Mouse (Mus musculus) thymus, postnatal 25 days (tissue): ENCODE data around the gene Src.
"Not testable (repeated sequence)": the region's sequence is repeated elsewhere in the genome, so short reads cannot be mapped to it uniquely, and the experiment has no call there.

Experiments used
- DNase-seq: peaks from one replicate; pipeline ENCODE4 v3.0.0; 2022

Gene Src

DNA sequence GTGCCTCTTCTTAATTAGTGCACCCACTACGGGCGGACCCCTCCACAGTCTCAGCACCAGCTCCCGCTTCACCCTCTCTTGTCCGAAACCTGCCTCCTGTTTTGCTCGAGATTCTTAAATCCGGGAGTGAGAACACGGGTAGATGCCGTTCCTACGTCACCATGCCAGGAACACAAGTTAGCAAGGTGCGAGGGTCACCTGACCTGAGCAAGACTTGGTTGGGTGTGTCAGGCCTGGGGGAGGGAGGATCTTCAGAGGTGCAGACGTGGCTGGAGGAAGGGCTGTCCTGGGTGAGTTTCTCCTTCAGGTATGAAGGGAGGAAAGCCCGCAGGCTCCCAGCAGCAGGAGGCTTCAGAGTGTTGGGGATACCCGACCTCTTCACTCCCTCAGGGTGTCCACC lies at the start of gene Src:
Gene Src (plus strand): TSS at position 239 of the 400 bp plus-strand sequence.
- DNase-seq: no peak

DNA sequence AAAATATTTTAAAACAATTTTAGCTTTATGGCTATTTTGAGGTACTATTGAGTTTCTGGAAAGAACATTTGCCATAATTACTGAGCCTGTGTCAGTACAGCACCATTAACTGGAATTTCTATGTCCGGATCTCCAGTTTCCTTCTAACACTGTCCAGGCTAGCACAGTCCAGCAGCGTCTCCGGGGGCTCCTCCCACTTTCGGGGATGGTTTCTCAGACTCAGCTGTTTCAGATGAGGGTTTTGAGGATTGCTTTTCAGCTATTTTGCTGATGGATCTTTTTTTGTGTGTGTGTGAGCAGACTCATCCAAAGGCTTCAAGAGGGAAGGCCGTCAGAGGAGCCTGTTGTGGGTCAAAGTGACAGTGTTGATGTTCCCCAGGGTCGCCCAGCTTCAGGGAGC lies 46.5 kb upstream of the Src start:
- no peak for DNase-seq

DNA sequence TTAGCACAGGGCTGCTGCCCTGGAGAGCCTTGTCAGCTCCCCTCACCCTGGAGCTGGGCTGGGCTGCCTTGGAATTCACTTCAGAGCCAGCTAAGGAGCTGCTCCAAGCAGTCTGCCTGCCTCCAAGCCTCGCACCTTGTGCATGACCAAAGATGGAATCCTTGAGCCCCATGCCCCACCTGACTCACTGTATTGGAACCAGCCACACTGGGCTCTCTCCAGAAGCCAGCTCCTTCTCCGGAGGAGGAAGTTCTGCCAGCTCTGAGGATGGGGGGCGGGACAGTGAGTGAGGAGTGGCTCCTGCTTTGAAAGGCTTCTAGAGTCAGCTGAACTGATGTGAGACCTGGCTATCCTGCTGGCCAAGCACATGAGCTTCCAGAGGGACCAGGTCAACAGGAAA lies 44.6 kb upstream of the Src start:
- no peak for DNase-seq

DNA sequence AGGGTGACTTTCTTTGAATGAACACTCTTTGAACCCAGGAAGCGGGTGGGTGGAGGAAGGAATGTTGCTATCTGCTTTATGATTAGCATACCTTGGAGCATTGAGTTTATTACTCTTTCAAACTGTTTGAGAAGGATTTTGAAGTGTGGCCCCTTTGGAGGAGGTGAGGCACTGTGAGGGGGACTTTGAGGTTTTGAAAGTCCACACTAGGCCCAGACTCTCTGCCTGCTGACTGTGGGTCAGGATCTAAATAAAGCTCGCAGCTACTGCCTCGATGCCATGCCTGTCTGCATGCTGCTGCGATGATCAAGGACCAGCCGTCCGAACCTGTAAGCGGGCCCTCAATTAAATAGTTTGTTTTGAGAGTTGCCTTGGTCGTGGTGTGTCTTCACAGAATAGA lies 43.2 kb upstream of the Src start:
- no peak for DNase-seq

DNA sequence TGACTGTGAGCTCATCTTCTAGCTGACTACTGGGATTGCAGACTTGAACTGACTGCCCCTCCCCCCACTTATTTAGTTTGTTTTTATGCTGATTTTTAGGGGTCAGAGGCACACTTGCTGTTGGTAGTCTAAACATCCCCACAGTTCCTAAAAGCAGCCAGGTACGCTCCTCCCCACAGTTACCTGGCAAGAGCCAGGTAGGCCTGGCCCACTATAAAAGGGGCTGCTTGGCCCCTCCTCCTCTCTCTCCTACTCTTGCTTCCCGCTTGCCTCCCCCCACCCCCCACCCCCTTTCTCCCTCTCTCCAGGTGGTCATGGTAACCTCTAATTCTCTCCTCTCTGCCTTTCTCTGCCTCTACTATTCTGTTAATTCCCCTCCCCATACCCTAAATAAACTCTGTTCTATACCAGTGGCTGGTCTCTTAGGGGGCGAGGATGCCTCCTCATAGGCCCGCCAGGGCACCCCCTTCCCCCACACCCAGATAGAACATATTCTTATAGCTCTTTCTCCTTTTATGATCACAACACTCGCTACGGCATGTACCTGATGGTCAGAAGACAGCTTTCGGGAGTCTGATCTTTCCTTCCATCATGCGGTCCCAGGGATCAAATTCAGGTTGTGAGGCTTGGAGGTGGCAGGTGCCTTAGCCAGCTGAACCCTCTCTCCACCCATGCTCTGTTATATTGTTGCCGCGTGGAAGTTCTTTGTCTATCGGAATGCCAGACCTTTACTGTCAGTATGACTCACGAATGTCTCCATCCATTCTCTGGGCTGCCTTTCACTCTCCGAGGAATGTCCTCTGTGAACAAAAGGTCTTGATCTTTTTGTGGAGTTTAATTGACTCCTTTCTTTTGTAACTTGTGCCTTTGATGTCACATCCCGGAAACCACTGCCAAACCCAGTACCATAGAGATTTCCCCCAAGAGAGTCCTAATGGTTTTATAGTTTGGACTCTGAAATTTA lies 42.2 kb upstream of the Src start:
- no peak for DNase-seq

DNA sequence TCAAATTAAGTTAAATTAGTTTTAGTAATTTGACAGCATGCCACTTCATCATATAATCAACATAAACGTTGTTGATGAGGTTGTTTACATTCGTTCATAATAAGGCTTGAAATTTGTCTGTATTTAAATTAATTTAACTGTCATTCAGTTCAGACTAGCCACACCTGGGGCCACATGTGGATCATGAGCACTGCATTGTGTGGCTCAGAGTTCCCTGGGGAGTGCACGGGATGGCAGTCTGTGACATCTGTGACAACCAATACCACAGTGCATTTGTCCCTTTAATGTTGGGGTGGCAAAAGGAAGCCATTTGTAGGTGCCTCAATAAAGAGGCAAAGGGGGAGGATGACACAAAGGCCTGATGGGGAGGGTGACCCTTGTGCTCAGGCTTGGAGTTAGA lies 41.2 kb upstream of the Src start:
- no peak for DNase-seq

DNA sequence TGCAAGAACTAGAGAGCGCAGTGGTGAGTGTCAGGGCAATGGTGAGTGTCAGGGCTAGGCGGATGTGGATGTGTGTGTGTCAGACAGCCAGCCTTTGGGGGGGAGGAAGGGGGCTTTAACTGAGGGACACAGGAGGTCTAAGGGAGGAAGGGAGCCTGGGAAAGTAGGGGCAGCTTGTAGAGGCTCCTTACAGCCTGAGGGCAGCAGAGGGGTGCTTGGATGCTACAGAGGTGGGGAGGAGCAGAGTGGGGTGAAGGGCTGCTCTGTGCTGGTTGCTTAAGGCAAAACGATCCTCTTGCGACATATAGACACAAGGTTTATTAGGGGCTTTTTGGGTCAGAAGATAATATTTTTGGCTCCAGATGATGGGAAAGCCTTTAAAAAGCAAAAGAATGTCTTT lies 33.4 kb upstream of the Src start:
- DNase-seq: no peak

DNA sequence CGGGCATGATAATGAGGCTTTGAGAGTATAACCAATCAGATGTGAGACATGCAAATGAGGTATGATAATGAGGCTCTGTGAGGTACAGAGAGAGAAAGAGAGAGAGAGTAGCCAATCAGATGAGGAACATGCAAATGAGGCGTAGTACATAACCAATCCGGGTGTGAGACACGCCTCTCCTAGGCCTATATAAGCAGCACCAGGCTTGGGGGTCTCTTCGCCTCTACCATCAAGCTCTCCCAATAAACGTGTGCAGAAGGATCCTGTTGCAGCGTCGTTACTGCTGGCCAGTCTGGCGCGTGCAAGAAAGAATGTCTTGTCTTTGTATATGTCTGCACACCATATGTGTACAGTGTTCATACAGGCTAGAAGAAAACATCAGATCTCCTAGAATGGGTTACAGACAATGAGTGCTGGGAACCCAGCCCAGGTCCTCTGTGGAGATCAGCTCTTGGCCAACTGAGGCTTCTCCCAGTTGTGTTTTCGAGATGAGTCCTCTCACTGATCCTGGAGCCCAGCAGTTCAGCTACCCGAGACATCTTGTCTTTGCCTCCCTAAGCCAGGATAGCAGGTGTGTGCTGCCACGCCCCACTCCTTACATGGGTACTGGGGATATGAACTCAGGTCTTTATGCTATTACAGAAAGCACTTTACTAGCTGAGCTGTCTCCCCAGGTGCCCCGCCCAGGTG lies 29.2 kb upstream of the Src start:
- not testable (repeated sequence) for DNase-seq

DNA sequence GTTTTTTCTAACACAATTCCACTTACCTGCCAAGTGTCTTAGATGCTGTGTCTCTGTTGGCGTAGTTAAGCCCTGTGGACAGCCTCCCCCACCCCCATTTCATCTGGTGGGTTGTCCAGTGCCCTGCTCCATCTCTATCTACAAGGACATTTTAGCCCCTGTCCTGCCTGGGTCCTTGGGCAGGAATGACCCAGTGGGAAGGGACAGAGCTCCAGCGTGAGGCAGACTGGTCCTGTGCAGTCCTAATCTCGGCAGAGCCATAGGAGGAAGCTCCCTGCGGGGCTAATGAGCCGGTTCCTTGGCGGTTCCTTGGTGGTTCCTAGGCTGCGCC lies 28.7 kb upstream of the Src start:
- no peak for DNase-seq

DNA sequence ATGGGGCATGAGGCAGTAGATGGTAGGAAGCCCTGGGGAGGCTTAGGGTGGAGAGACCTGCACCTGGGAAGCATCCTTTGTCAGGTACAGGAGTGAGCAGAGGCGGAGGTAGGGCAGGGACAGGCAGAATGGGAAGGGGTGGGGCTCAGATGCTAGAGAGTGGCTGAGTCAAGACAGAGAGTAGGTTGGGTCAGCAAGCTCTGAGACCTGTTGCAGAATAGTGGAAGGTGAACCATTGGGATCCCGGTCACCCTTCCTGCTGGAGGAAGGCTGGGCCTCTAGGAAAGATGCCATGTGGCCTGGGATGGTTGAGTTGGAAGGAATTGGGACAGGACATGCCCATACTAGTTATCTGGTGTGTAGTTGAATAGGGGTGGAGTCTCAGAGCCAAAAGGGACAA lies 25.9 kb upstream of the Src start:
- DNase-seq: no peak

DNA sequence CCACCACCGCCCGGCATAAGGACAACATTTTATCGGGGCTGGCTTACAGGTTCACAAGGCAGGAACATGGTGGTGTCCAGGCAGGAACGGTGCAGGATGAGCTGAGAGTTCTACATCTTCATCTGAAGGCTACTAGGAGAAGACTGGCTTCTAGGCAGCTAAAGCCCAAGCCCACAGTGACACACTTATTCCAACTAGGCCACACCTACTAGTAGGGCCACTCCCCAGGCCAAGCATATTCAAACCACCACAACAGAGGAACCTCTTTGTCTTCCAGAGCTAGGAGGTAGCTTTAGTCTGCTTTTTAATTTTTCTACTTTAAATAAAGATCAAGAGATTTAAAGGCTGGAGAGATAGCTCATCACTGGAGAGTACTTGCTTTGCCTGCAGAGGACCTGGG lies 24.7 kb upstream of the Src start:
- no peak for DNase-seq

DNA sequence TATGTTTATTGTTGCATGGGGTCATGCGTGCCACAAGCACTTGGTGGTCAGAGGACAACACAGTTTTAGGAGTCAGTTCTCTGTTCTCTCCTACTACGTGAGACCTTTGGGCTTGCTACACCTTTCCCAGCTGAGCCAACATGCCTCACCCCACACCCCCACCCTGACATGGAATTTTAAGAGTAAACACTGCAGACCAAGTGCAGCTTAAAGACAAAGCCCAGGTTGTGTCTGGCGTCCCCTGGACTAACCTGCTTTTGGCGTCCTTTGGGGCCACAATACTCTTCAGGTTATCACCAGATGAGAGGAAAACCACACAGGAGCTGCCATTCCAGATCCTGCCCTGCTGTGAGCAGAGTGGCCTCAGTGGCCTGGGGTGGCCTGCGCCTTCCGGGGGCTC lies 23.4 kb upstream of the Src start:
- no peak for DNase-seq

DNA sequence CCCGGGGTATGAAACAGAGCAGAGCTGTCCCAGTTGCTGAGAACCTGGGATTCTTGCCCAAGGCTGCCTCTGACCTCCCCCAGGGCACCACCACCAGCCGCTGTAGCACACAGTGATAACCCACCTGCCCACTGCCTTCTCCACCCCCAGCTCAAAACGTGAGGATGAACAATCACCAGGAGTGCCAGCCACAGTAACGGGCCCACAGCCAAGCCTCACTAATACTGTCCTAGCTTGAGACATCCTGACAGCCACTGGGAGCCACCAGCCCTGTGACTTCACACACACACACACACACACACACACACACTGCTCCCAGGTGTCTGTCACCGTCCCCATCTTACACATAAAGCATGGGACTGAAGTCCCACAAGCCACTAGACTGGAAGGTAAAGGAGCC lies 22.9 kb upstream of the Src start:
- DNase-seq: no peak

DNA sequence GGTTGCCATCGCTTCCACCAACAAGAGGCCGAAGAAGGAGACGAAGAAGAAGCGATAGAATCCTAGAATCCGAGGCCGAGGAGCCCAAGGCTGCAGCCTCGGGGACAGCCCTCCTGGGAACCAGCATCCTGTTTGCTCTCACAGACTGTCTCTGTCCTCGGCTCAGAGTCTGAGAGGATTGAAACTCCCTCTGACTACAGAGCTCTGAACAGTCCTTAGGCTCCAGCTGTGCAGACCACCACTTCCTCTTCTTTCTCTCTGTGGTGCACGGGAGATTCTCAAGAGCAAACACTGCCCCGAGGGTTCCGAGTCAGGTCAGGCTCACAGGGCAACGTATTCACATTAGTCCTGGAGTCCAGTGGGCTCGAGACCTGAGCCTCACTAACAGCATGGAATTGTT lies 22.3 kb upstream of the Src start:
- DNase-seq: peak; percentile 25

DNA sequence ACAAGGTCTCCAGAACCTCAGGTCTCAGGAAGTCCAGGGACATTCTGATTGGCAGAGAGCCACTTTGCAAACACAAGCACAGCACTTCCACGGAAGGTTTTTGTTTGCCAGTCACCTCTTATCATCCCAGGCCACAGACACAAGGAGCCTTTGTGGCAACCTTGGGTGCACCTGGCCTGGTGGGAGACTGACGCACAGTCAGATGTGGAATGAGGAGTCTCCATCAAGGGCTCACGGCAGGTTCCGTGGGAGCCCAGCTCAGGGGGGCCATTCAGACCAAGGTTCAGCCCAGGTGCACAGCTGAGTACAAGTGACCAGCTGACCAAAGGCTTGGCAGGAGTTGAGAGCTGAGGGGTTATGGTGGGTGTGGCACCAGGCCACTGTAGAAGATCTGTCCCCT lies 20.9 kb upstream of the Src start:
- no peak for DNase-seq

DNA sequence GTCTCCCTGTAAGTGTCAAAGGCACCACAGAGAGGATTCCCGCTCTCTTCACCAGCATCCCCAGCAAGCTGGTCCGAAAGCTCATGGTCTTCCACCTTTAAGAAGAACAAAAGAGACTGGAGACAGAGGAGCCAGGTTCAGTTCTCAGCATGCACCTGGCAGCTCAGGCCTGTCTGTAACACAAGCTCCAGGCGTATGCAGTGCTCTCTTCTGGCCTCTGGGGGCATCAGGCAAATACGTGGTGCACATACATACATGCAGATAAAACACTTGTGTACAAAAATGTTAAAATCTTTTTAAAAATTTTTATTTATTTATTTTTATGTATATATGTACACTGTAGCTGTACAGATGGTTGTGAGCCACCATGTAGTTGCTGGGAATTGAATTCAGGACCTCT lies 19.7 kb upstream of the Src start:
- no peak for DNase-seq

DNA sequence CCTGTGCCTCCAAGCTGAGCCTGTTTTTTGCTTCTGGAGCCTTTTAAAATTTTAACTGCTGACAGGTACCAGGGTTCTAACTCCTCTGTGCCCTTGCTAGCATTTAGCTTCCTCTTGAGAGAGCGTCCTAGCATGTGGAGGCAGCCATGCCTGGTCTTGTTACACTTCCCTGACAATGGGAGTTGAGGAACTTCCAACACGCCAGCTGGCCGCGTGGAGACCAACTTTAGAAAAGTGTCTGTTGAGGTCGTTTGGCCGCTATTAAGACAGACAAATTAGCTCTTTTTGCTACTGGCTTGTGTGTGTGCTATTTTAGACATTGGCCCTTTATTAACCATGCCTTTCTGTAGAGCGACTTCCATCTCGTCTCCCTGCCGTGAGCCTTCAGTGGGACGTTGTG lies 18.4 kb upstream of the Src start:
- no peak for DNase-seq

DNA sequence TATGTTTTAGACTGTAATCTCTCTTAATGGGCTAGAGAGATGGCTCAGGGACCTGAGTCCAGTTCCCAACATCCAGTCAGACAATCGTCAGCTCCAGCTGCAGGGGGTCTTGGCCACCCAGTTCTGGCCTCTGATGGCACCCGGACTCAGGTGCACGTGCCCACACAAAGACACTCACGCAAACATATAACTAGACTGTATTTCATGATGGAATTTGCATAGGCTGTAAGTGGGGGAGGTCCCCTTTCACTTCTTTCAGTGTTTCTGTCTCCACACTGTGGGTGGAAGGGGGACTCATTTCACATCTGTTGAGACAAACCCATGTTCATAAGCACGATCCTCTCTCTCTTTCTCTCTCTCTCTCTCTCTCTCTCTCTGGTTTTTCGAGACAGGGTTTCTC lies 17.8 kb upstream of the Src start:
- DNase-seq: no peak

DNA sequence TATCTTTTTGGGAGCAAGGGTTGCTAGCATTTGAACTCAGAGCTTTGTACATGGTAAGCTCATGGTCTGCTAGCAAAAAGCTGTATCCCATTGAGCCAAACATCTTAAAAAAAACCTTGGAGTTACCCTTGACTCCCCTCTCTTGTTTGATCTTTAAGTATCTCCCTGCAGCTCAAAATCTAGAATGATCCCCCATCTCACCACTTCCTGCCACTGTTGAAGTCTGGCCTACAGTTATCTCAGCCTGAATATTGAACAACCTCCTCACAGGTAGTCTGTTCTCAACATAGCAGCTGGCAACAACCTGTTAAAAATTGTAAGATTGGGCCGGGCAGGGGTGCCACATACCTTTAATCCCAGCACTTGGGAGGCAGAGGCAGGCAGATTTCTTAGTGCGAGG lies 17.0 kb upstream of the Src start:
- peak; percentile 10 for DNase-seq

DNA sequence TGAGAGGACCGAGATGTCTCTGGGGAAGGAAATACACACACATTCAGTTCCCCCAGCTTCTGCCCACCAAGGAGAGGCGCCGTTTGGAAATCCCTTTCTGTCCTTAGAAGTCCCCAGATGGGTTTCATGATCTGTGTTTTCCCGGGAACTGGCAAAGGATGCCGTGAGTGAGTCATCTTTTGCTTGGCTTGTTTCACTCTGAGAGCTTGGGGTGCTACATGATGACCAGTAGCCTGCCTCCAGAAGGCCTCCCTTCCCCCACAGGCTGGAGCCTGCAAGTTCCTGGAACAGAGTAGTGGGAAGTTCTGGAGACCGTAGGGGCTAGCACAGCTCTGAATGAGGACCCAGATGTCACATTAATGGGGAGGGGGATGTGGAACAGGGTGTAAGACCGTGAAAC lies 10.6 kb upstream of the Src start:
- no peak for DNase-seq

DNA sequence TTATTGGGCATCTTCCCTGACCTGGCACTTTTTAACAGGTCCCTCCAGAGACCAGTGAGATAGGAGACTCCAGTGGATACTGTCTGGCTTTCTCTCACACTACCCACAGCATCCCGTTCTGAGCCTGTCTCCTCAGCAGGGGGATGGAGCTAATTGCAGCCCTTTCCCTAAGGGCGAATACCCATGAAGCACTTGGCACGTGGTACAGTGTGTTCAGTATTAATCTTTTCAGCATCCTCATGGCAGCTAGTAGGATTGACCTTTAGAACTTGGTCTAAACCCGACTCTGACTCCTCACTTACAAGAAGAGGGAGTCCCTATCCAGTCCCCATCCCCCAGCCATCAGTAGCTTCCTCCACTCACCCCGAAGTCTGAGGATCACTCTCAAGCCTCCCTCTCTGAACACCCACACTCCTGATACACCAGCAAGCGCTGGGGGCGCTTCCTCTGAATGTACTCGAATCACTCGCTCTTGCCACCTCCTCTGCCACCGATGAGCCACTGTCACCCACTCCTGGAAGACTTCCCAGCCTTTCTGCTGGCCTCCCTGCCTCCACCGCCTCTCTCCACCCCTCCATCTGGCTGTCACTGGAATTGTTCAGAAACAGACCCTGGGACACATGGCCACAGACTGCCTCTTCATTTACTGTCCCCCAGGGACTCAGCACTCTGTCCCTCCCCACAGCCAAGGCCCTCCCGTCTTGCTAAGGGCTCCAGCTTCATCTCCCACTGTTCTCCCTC lies 8.3 kb upstream of the Src start:
- DNase-seq: no peak

DNA sequence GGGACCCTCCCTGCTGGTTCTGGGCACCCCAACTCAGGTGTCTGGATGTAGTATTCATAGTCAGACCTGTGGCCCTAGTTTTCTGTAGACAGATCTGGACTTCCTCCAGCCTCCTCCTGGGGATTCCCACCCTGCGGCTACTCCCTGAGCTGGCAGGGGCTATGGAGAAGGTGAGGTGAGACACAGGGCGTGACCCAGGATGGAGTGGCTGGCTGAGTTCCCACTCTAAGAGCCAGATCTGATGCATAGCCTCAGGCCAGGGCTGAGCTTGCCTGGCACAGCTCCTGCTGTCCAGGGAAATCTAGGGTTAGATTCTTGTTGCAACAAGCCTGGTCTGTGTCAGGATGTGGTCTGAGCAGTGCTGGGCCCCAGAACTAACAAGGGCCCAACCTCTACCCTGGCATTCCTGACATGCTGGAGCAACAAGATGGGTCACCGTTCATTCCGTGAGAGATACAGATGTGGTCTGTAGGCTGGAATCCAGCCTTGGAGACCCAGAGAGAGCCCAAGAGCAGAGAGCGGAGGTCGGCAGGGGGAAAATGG lies 7.0 kb upstream of the Src start:
- DNase-seq: no peak

DNA sequence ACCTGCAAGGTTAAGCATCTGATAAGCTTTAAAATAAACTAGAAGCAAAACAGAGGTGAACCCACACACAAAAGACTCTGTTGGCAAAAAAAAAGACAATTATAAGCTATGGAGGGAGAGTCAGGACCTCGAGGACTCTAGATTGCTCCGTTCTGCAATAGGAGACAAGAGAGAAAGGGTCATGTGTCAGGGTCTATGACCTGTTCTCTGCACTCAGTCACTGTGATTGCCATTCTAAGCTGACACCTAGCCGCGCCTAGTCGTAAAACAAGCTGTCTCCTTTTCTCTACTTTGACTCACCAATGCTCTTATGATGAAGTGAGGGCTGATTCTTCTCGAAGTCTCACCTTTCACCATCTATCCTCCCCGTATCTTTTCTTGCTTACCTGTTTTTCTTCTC lies 5.7 kb upstream of the Src start:
- no peak for DNase-seq

DNA sequence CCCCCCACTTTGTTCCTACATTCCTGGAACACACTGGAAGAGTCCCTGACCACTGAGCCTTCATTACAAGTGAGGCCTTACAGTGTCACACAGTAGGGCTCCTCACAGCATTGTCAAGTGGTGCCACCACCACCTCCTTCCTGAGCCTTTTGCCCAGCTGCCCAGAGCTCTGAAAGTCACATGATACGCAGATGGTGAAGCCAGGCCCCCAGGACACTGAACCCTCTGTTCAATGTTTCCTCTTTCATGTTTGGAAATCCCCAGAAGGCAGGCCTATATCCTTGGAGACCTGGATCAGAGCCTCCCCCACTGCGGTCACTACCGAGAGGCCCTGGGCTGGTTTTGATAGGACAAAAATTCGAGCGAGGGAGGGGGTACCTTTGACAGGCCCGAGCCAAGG lies 1.0 kb upstream of the Src start:
- no peak for DNase-seq
